Mouse (Mus musculus): Measurements from ENCODE around the gene Lhfp. TPM values are rescaled to one million over a fixed set of nuclear protein-coding genes. Genes with fewer than 3 reads are reported as not detected.

The Lhfp gene
- polyA plus RNA-seq, 1 experiment = 17.8 TPM

DNA sequence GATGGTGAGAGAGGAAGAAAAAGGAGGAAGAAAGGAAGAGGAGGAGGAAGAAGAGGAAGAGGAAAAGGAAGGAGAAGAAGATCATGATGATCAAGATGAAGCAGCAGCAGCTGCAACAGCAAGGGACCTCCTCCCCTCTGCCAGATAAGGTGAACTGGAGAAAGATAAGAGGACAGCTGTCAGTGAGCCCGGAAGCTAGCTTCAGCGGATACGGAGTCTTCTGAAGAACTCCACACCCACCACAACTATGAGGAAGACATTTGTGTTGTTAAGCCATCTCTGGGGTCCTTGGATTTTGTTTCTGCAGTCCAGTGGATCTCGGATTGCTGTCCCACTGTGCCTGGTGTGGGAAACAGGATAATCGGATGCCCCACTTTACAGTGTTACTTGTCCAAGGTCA lies 8.9 kb upstream of the Lhfp start:
- no peaks in the 10 kb centered on the region for H3K36me3 ChIP-seq (ENCODE audit: control insufficient read depth, insufficient read depth)
- H3K27me3 ChIP-seq (ENCODE audit: control insufficient read depth, insufficient read depth, insufficient read length) = no peaks in the 10 kb centered on the region
- no peak overlapping the region for H3K4me2 ChIP-seq (ENCODE audit: low read depth)
- H3K4me3 ChIP-seq = no peak overlapping the region
- no peaks in the 10 kb centered on the region for H3K79me2 ChIP-seq (ENCODE audit: control insufficient read depth, insufficient read depth)
- no peak overlapping the region for H3ac ChIP-seq (ENCODE audit: control insufficient read depth, insufficient read length)
- TF ChIP-seq CEBPB (IDR thresholded peaks at IDR 0.05; ENCODE audit: insufficient read depth, poor library complexity, severe bottlenecking) (no peak), TCF3 (IDR thresholded peaks at IDR 0.05; ENCODE audit: insufficient read length, low read depth) (no peak), MYOG (IDR thresholded peaks at IDR 0.05; ENCODE audit: control insufficient read depth in 1 of 3, insufficient read depth in 1 of 3, insufficient read length in 2 of 3, low read depth in 2 of 3) (peak in 2 of 3 experiments; percentile 47 to 68), MYOD1 (IDR thresholded peaks at IDR 0.05; ENCODE audit: control insufficient read depth in 1 of 3, insufficient read length in 2 of 3, low read depth in 2 of 3) (peak in 2 of 3 experiments; percentile 53 to 82), USF1 (IDR thresholded peaks at IDR 0.05; ENCODE audit: low read depth) (no peak), TCF12 (IDR thresholded peaks at IDR 0.05; ENCODE audit: insufficient read depth, poor library complexity, severe bottlenecking) (no peak), REST (IDR thresholded peaks at IDR 0.05; ENCODE audit: insufficient read depth, insufficient read length) (no peak)

DNA sequence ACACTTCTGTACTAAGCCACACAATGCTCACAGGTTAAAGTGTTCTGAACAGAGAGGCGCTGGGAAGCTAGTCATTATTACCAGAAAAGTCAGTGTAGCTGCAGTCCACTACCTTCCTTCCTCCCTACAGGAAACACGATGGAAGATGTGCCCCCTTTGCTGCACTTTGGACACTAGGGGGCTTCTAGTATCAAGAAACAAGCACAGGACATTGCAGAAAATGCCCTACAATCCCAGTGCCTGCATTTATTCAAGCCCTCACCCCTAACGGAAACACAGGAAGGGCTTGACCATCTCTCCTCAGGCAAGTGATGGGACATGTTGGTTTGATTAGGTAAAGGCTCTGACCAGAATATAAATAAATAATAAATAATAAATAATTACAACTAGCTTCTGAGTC lies 7.9 kb upstream of the Lhfp start:
- Histone ChIP-seq H3ac (ENCODE audit: control insufficient read depth, insufficient read length) (no peak overlapping the region), H3K36me3 (ENCODE audit: control insufficient read depth, insufficient read depth) (no peaks in the 10 kb centered on the region), H3K27me3 (ENCODE audit: control insufficient read depth, insufficient read depth, insufficient read length) (no peaks in the 10 kb centered on the region), H3K79me2 (ENCODE audit: control insufficient read depth, insufficient read depth) (no peaks in the 10 kb centered on the region), H3K4me2 (ENCODE audit: low read depth) (no peak overlapping the region), H3K4me3 (no peak overlapping the region)
- TF ChIP-seq CEBPB (IDR thresholded peaks at IDR 0.05; ENCODE audit: insufficient read depth, poor library complexity, severe bottlenecking) (no peak), REST (IDR thresholded peaks at IDR 0.05; ENCODE audit: insufficient read depth, insufficient read length) (no peak), POLR2AphosphoS2 (IDR thresholded peaks at IDR 0.05; ENCODE audit: insufficient read length, low read depth) (no peak), MAX (IDR thresholded peaks at IDR 0.05; ENCODE audit: low read depth) (no peak), SRF (IDR thresholded peaks at IDR 0.05; ENCODE audit: control insufficient read depth, insufficient read length, low read depth) (no peak), MYOG (IDR thresholded peaks at IDR 0.05; ENCODE audit: control insufficient read depth in 1 of 3, insufficient read depth in 1 of 3, insufficient read length in 2 of 3, low read depth in 2 of 3) (no peak), E2F4 (IDR thresholded peaks at IDR 0.05; ENCODE audit: insufficient read depth) (no peak), POLR2A (IDR thresholded peaks at IDR 0.05; ENCODE audit: insufficient read length, low read depth) (no peak), TCF12 (IDR thresholded peaks at IDR 0.05; ENCODE audit: insufficient read depth, poor library complexity, severe bottlenecking) (no peak), USF1 (IDR thresholded peaks at IDR 0.05; ENCODE audit: low read depth) (no peak), TCF3 (IDR thresholded peaks at IDR 0.05; ENCODE audit: insufficient read length, low read depth) (no peak), MYOD1 (IDR thresholded peaks at IDR 0.05; ENCODE audit: control insufficient read depth in 1 of 3, insufficient read length in 2 of 3, low read depth in 2 of 3) (no peak)

DNA sequence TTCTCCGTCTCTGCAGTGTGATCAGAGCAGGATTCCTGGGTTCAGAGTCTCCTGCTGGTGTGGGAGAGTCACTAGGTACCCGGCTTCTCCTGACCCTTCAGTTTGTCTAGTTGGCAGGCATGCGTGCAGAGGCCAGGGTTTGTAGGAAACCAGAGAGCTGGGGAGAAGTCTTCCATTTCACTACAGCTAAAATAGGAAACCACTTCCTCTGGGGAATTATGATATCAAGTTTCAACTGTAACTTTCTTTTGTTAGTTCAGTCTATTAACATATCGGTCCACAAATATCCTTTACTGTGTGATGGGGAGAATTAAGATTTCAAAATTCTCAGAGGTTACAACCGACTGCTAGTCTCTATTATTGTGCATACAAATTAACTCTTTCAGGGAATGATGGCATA lies 5.3 kb upstream of the Lhfp start:
- Histone ChIP-seq H3ac (ENCODE audit: control insufficient read depth, insufficient read length) (no peak overlapping the region), H3K4me2 (ENCODE audit: low read depth) (peak overlapping the region; percentile 64), H3K4me3 (no peak overlapping the region), H3K36me3 (ENCODE audit: control insufficient read depth, insufficient read depth) (no peaks in the 10 kb centered on the region), H3K27me3 (ENCODE audit: control insufficient read depth, insufficient read depth, insufficient read length) (no peaks in the 10 kb centered on the region), H3K79me2 (ENCODE audit: control insufficient read depth, insufficient read depth) (no peaks in the 10 kb centered on the region)
- TF ChIP-seq MAX (IDR thresholded peaks at IDR 0.05; ENCODE audit: low read depth) (no peak), MYOD1 (IDR thresholded peaks at IDR 0.05; ENCODE audit: control insufficient read depth in 1 of 3, insufficient read length in 2 of 3, low read depth in 2 of 3) (peak in 1 of 3 experiments; percentile 7), POLR2AphosphoS2 (IDR thresholded peaks at IDR 0.05; ENCODE audit: insufficient read length, low read depth) (no peak)

DNA sequence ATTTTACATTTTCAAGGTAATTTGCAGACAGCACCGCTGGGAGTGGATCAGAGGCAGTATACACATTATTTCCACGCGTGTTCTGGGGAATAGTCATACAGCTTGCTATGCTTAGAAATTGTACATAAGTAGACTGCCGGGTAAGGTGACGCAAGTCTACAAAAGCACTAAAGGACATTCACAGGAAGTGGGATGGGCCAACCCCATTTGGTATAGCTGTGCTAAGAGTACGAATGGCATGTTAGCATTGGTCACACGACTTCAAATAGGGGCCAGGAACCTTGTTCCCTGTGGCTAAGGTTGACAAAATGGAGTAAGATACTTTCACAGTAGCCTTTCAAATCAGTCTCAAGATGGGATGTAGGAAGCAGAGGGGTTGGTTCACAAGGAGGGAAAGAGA lies 4.4 kb upstream of the Lhfp start:
- TF ChIP-seq TCF12 (IDR thresholded peaks at IDR 0.05; ENCODE audit: insufficient read depth, poor library complexity, severe bottlenecking) = no peak
- no peak for TF ChIP-seq POLR2AphosphoS2 (IDR thresholded peaks at IDR 0.05; ENCODE audit: insufficient read length, low read depth)
- TF ChIP-seq MYOD1 (IDR thresholded peaks at IDR 0.05; ENCODE audit: control insufficient read depth in 1 of 3, insufficient read length in 2 of 3, low read depth in 2 of 3) = no peak
- TF ChIP-seq REST (IDR thresholded peaks at IDR 0.05; ENCODE audit: insufficient read depth, insufficient read length) = no peak
- no peak for TF ChIP-seq SRF (IDR thresholded peaks at IDR 0.05; ENCODE audit: control insufficient read depth, insufficient read length, low read depth)
- no peak for TF ChIP-seq POLR2A (IDR thresholded peaks at IDR 0.05; ENCODE audit: insufficient read length, low read depth)
- TF ChIP-seq MAX (IDR thresholded peaks at IDR 0.05; ENCODE audit: low read depth) = no peak
- Histone ChIP-seq H3ac (ENCODE audit: control insufficient read depth, insufficient read length) (no peak overlapping the region), H3K4me3 (no peak overlapping the region), H3K79me2 (ENCODE audit: control insufficient read depth, insufficient read depth) (no peaks in the 10 kb centered on the region), H3K27me3 (ENCODE audit: control insufficient read depth, insufficient read depth, insufficient read length) (no peaks in the 10 kb centered on the region), H3K36me3 (ENCODE audit: control insufficient read depth, insufficient read depth) (no peaks in the 10 kb centered on the region), H3K4me2 (ENCODE audit: low read depth) (no peak overlapping the region)

- H3K36me3 ChIP-seq (ENCODE audit: control insufficient read depth, insufficient read depth) = no peaks in the 10 kb centered on the region
These were observed 2.4 kb upstream of the Lhfp start for GRCm38 (mm10) chr3:53038913-53039312.

More at GRCm38 (mm10) chr3:53038913-53039312, 2.4 kb upstream of the Lhfp start:
- Histone ChIP-seq H3K27me3 (ENCODE audit: control insufficient read depth, insufficient read depth, insufficient read length) (no peaks in the 10 kb centered on the region), H3K79me2 (ENCODE audit: control insufficient read depth, insufficient read depth) (peaks cover 11% of the 10 kb centered on the region), H3K4me2 (ENCODE audit: low read depth) (no peak overlapping the region), H3K4me3 (no peak overlapping the region), H3ac (ENCODE audit: control insufficient read depth, insufficient read length) (no peak overlapping the region)
- TF ChIP-seq MYOD1 (IDR thresholded peaks at IDR 0.05; ENCODE audit: control insufficient read depth in 1 of 3, insufficient read length in 2 of 3, low read depth in 2 of 3) = no peak

Measured in myocyte (in vitro differentiated cells).